Mouse (Mus musculus): Measurements from ENCODE around the gene Snx4.

Gene Snx4

GRCm38 (mm10) chr16:33346376-33346775 is 95.1 kb downstream of the Snx4 start:
- DNase-seq: no peak

GRCm38 (mm10) chr16:33347134-33347533 is 95.9 kb downstream of the Snx4 start:
- DNase-seq: no peak
